Mouse (Mus musculus) liver, embryonic 11.5 days (tissue): Measurements from ENCODE around the gene Cfh. TPM values are rescaled to one million over a fixed set of nuclear protein-coding genes. Genes with fewer than 3 reads are reported as not detected.

Source experiments
- ATAC-seq: fragments of 200-750 bp; cut with Nextera tagmentation; replicated peaks from 2 replicates; pipeline ENCODE4 v1.8.0; 2017; ENCODE audit warnings: moderate number of reproducible peaks, mild to moderate bottlenecking, moderate TSS enrichment, moderate library complexity; ENCODE audit not compliant: low FRiP score
- DNase-seq: peaks from one replicate; pipeline ENCODE4 v3.0.0-alpha.2; 2017; ENCODE audit warnings: low spot score
- H3K27ac ChIP-seq: fragments of 300-500 bp; sonication (generic); 2 replicates; pipeline ENCODE4 v1.5.1; 2014; ENCODE audit warnings: mild to moderate bottlenecking, low read depth, low read length, control low read depth
- H3K27me3 ChIP-seq: fragments of 300-500 bp; sonication (generic); replicated peaks from 2 replicates; pipeline ENCODE4 v1.6.1; 2014; ENCODE audit warnings: low read length, mixed read lengths; ENCODE audit not compliant: control insufficient read depth, insufficient read depth
- H3K36me3 ChIP-seq: fragments of 300-500 bp; sonication (generic); 2 replicates; pipeline ENCODE4 v1.6.1; 2014; ENCODE audit warnings: mild to moderate bottlenecking, low read length, moderate library complexity, mixed read lengths; ENCODE audit not compliant: control insufficient read depth, insufficient read depth
- H3K4me1 ChIP-seq: fragments of 300-500 bp; sonication (generic); replicated peaks from 2 replicates; pipeline ENCODE4 v1.6.1; 2014; ENCODE audit warnings: low read length, mixed read lengths; ENCODE audit not compliant: control insufficient read depth, insufficient read depth
- H3K4me2 ChIP-seq: fragments of 300-500 bp; sonication (generic); 2 replicates; pipeline ENCODE4 v1.6.1; 2014; ENCODE audit warnings: mild to moderate bottlenecking, control low read depth, moderate library complexity
- H3K4me3 ChIP-seq: fragments of 300-500 bp; sonication (generic); 2 replicates; pipeline ENCODE4 v1.5.1; 2014; ENCODE audit warnings: low read depth, low read length, control low read depth
- H3K9ac ChIP-seq: fragments of 300-500 bp; sonication (generic); 2 replicates; pipeline ENCODE4 v1.6.1; 2014; ENCODE audit warnings: low read depth, low read length, control low read depth
- H3K9me3 ChIP-seq: fragments of 300-500 bp; sonication (generic); 2 replicates; pipeline ENCODE4 v1.6.1; 2016; ENCODE audit warnings: low read length, inconsistent platforms, mixed read lengths; ENCODE audit not compliant: control insufficient read depth
- WGBS: fragments of 180-500 bp; shearing (Covaris S2); extraction: QIAGEN DNeasy Blood & Tissue Kit; methylation state at CpG from one replicate; pipeline ENCODE4 v1.1.7; 2014; 5-methylcytosine and 5-hydroxymethylcytosine counted together
- polyA plus RNA-seq: library from polyadenylated mRNA; unstranded; fragments of >200 nt; fragmentation: Nextera tagmentation; extraction: Ambion mirVana; gene quantifications from 2 replicates; pipeline ENCODE4 v1.2.1, GENCODE M21; 2014

The Cfh gene
- polyA plus RNA-seq, 1 experiment from 2014 or later = 3.7 TPM

DNA sequence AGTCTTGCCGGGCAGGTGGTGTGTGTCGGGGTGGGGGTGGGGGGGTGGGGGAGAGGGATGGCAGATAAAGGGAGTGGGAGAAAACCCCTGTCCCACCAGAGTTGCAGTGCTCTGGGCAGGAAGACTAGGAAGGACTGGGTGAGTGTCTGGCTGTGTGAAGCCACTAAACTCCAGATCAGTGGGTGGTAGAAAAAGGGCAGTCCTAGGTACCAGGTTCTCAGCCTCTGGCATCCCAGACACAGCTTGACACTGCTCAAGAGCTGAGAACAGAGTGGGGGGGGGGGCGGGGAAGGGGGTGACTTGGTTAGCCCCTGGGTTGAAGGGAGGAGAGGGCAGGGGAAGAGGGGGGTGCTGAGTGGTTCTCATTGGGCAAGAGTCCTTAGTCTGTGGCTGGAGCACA lies 24.6 kb downstream of the Cfh start:
- ATAC-seq = 0 out of 2 replicates have a peak, but pooled peaks have one; percentile 34

DNA sequence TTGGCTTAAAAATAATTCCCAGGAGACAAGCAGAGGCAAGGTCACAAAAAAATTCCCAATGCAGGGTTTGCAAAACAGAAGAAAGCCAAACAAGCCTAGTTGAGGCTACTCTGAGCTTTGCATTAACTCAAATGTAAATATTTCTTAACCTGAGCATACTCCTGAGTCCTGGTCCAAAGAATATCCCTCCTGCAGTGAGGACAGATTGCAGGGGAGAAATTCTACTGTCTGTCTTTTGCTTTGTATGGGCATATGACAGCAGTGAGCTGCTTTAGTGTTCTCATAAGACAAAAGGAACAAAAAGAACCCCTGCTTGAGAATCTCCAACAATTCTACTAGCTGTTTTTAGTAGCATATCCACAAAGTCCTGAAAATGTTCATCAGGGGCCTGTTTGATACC lies 114.1 kb downstream of the Cfh start:
- no peak for DNase-seq
- no peak overlapping the region for H3K9ac ChIP-seq
- H3K27ac ChIP-seq = no peak overlapping the region
- H3K36me3 ChIP-seq = no peaks in the 10 kb centered on the region
- ATAC-seq = no peak
- no peaks in the 10 kb centered on the region for H3K4me1 ChIP-seq
- no peak overlapping the region for H3K4me2 ChIP-seq
- no peaks in the 10 kb centered on the region for H3K27me3 ChIP-seq
- H3K4me3 ChIP-seq = no peak overlapping the region
- H3K9me3 ChIP-seq = no peaks in the 10 kb centered on the region

More for the DNA sequence above, 24.6 kb downstream of the Cfh start:
- 85% methylated on average over 2 of the region's 3 CpGs for WGBS
- no peak overlapping the region for H3K27ac ChIP-seq
- H3K27me3 ChIP-seq = no peaks in the 10 kb centered on the region
- no peak overlapping the region for H3K4me2 ChIP-seq
- H3K9ac ChIP-seq = no peak overlapping the region
- H3K4me1 ChIP-seq = no peaks in the 10 kb centered on the region
- H3K4me3 ChIP-seq = no peak overlapping the region
- H3K36me3 ChIP-seq = no peaks in the 10 kb centered on the region
- DNase-seq = no peak
- no peaks in the 10 kb centered on the region for H3K9me3 ChIP-seq

Other genes with a start within 250 kb of the Cfh start
- gene Kcnt2, start 62.4 kb upstream of the Cfh start, polyA plus RNA-seq = 0.17 and 0.49 TPM in 2 replicates